Mouse (Mus musculus) hindbrain, embryonic 13.5 days (tissue): Measurements from ENCODE around the gene Map4. TPM values are rescaled to one million over a fixed set of nuclear protein-coding genes. Genes with fewer than 3 reads are reported as not detected.

ENCODE experiments used
- ATAC-seq: fragments of 200-750 bp; cut with Nextera tagmentation; 2 replicates; pipeline ENCODE4 v1.8.0; 2017; ENCODE audit warnings: moderate TSS enrichment; ENCODE audit not compliant: low FRiP score
- H3K27ac ChIP-seq: fragments of 300-500 bp; sonication (generic); 2 replicates; pipeline ENCODE4 v1.5.1; 2015; ENCODE audit warnings: inconsistent platforms, mild to moderate bottlenecking, moderate library complexity
- H3K27me3 ChIP-seq: fragments of 300-500 bp; sonication (generic); 2 replicates; pipeline ENCODE4 v1.6.1; 2015; ENCODE audit warnings: mild to moderate bottlenecking, inconsistent platforms
- H3K36me3 ChIP-seq: fragments of 300-500 bp; sonication (generic); 2 replicates; pipeline ENCODE4 v1.6.1; 2015; ENCODE audit warnings: mild to moderate bottlenecking, inconsistent platforms
- H3K4me1 ChIP-seq: fragments of 300-500 bp; sonication (generic); replicated peaks from 2 replicates; pipeline ENCODE4 v1.6.1; 2015; ENCODE audit warnings: inconsistent platforms
- H3K4me2 ChIP-seq: fragments of 300-500 bp; sonication (generic); 2 replicates; pipeline ENCODE4 v1.6.1; 2015; ENCODE audit warnings: inconsistent platforms, mild to moderate bottlenecking, moderate library complexity
- H3K4me3 ChIP-seq: fragments of 300-500 bp; sonication (generic); 2 replicates; pipeline ENCODE4 v1.5.1; 2015; ENCODE audit warnings: mild to moderate bottlenecking, inconsistent platforms
- H3K9ac ChIP-seq: fragments of 300-500 bp; sonication (generic); 2 replicates; pipeline ENCODE4 v1.6.1; 2015; ENCODE audit warnings: mild to moderate bottlenecking, inconsistent platforms
- H3K9me3 ChIP-seq: fragments of 300-500 bp; sonication (generic); 2 replicates; pipeline ENCODE4 v1.6.1; 2016; ENCODE audit warnings: inconsistent platforms
- WGBS: fragments of 180-500 bp; shearing (Covaris S2); methylation state at CpG from one replicate; pipeline ENCODE4 v1.1.7; 2015; 5-methylcytosine and 5-hydroxymethylcytosine counted together
- polyA plus RNA-seq: library from polyadenylated mRNA; unstranded; fragments of >200 nt; fragmentation: Nextera tagmentation; extraction: Ambion mirVana; gene quantifications from 2 replicates; pipeline ENCODE4 v1.2.1, GENCODE M21; 2015

Map4 gene
- 156 and 166 TPM in 2 replicates for polyA plus RNA-seq

DNA sequence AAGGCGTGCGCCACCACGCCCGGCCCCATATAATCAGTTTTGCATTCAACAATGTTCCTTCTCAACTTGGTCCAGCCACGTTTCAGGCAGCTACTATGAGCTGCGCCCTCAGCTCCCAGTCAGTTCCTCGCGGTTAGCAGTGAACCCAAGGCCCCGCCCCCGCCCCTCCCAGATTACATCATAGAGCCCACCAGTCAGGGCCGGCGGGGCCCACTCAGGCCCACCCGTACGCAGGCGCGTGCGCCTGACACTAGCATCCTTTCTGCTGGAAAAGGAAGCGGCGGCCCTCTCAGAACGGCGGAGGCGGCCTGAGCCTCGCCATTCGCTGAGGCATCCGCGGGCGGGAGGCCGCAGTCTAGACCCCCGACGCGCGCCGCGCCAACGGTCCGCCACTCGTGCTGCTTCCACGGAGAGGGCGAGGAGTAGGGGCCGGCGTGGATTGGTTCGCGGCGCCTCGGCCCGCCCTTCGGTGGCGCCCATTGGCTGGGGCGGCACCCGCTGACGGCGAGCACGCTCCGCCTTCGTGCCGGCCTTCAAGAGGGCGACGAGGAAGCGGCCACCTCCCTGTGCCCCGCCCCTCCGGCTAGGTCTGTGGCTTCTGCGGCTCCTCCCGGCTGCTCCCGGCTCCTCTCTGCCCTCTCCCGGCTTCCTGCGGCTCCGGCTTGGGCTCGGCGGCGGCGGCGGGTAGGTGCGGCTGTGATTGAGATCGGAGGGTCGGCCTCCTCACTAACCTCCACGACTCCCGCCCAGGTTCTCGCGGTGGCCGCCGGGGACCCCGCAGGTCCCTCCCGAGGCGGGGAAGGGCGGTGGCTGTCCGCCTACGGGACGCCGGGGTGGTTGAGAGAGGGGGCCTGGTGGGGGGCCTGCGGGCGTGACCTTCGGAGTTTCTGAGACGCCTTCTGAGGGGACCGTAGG is at the start of gene Map4:
TSS of gene Map4 (plus strand) at position 204 of the 915 bp plus-strand sequence.
- peak; percentile 99 for ATAC-seq

GRCm38 (mm10) chr9:109886259-109886658 is 45.0 kb upstream of the Map4 start:
- ATAC-seq: no peak
- H3K4me3 ChIP-seq: no peak overlapping the region
- H3K9me3 ChIP-seq: no peaks in the 10 kb centered on the region
- H3K27ac ChIP-seq: no peak overlapping the region
- 88% methylated on average over 4 of the region's 4 CpGs for WGBS
- H3K4me1 ChIP-seq: no peaks in the 10 kb centered on the region
- H3K36me3 ChIP-seq: peaks cover 97% of the 10 kb centered on the region
- H3K27me3 ChIP-seq: no peaks in the 10 kb centered on the region
- no peak overlapping the region for H3K9ac ChIP-seq
- no peak overlapping the region for H3K4me2 ChIP-seq

More for the DNA sequence above, at the start of gene Map4:
- H3K27ac ChIP-seq: peak within 1 kb of the TSS; percentile 94
- H3K4me2 ChIP-seq: peak within 1 kb of the TSS; percentile 84
- no peaks in the 10 kb centered on the region for H3K36me3 ChIP-seq
- H3K9me3 ChIP-seq: no peaks in the 10 kb centered on the region
- peak within 1 kb of the TSS; percentile 85 for H3K4me3 ChIP-seq
- H3K4me1 ChIP-seq: peaks cover 16% of the 10 kb centered on the region
- under 1% methylated on average over 83 of the region's 94 CpGs for WGBS
- H3K27me3 ChIP-seq: no peaks in the 10 kb centered on the region
- H3K9ac ChIP-seq: peak within 1 kb of the TSS; percentile 93

DNA sequence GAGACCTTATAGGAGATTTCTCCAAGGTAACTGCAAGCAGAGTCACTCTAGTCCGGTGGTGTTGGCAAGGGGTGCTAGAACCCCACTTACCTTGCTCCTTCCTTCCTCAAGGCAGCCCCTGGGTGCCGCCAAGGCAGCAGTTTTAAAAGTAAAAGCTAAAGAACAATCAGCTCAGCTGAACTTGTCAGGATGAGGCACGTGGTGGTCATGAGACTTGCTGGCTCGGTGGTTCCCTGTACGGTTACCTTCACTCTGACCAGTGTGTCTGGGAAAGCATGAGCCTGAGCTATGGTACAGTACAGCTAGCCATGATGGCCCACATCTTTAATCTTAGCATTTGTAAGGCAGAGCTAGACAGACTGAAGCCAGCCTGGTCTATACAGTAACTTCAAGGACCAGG is 43.9 kb upstream of the Map4 start:
- Histone ChIP-seq H3K9ac (no peak overlapping the region), H3K36me3 (peaks cover 97% of the 10 kb centered on the region), H3K9me3 (no peaks in the 10 kb centered on the region), H3K27ac (no peak overlapping the region), H3K4me2 (no peak overlapping the region), H3K4me3 (no peak overlapping the region), H3K27me3 (no peaks in the 10 kb centered on the region), H3K4me1 (no peaks in the 10 kb centered on the region)
- no peak for ATAC-seq
- 94% methylated on average over 5 of the region's 5 CpGs for WGBS

DNA sequence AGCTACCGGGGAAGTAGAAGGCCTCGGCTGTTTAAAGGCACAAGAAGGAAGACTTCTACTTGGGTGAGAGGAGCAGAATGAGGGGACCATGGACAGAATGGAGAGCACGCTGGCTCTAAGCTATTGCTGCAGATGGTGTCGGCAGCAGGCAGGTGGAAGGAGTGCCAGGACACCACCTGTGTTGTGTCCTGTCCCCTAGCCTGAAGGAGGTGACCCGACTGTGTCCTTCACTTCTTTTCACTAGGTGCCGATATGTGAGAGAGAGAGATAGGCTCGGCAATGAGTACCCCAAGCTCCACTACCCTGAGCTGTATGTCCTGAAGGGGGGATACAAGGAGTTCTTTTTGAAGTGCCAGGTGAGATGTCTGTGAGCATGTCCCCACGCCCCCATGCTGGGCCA is 39.8 kb upstream of the Map4 start:
- 93% methylated on average over 8 of the region's 8 CpGs for WGBS
- H3K27me3 ChIP-seq: no peaks in the 10 kb centered on the region
- H3K4me2 ChIP-seq: no peak overlapping the region
- no peaks in the 10 kb centered on the region for H3K9me3 ChIP-seq
- no peak overlapping the region for H3K9ac ChIP-seq
- H3K4me3 ChIP-seq: no peak overlapping the region
- peaks cover 5% of the 10 kb centered on the region for H3K4me1 ChIP-seq
- H3K27ac ChIP-seq: no peak overlapping the region
- H3K36me3 ChIP-seq: peaks cover 69% of the 10 kb centered on the region
- no peak for ATAC-seq

GRCm38 (mm10) chr9:109892651-109893250 is 38.5 kb upstream of the Map4 start:
- Histone ChIP-seq H3K4me2 (no peak overlapping the region), H3K4me3 (no peak overlapping the region), H3K36me3 (peaks cover 60% of the 10 kb centered on the region), H3K4me1 (peaks cover 5% of the 10 kb centered on the region), H3K27ac (no peak overlapping the region), H3K27me3 (no peaks in the 10 kb centered on the region), H3K9me3 (no peaks in the 10 kb centered on the region), H3K9ac (no peak overlapping the region)
- ATAC-seq: no peak
- WGBS: 72% methylated on average over 5 of the region's 5 CpGs

GRCm38 (mm10) chr9:109894413-109895090 is 36.7 kb upstream of the Map4 start:
- Histone ChIP-seq H3K9me3 (no peaks in the 10 kb centered on the region), H3K4me2 (no peak overlapping the region), H3K4me1 (peaks cover 5% of the 10 kb centered on the region), H3K27me3 (no peaks in the 10 kb centered on the region), H3K36me3 (peaks cover 42% of the 10 kb centered on the region), H3K4me3 (no peak overlapping the region), H3K9ac (peak overlapping the region; percentile 65), H3K27ac (peak overlapping the region; percentile 83)
- ATAC-seq: peak; percentile 81
- 31% methylated on average over 6 of the region's 6 CpGs for WGBS

DNA sequence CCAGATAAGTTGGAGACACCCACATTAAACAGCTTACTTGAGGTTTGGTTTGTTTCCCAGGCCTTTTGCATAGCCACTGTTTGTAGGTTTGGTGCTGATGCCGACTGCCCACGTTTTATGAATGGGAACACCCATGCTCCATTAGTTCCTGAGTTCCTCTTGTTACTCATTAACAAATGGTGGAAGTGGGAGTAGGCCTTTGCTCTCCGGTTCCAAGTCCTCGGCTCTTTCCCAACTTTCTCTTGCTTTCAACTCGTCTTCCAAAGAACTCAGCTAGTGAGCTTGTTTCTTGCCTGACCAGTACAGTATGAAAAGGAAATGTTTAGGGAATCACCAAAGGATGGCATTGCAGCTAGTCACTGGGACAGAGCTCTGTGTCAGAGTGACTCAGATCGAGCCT is 35.7 kb upstream of the Map4 start:
- Histone ChIP-seq H3K4me1 (peaks cover 5% of the 10 kb centered on the region), H3K27me3 (no peaks in the 10 kb centered on the region), H3K36me3 (peaks cover 32% of the 10 kb centered on the region), H3K4me2 (no peak overlapping the region), H3K4me3 (no peak overlapping the region), H3K9ac (no peak overlapping the region), H3K9me3 (no peaks in the 10 kb centered on the region), H3K27ac (no peak overlapping the region)
- no peak for ATAC-seq
- WGBS: 64% methylated on average over 6 of the region's 6 CpGs

- Histone ChIP-seq H3K36me3 (peaks cover 23% of the 10 kb centered on the region), H3K9me3 (no peaks in the 10 kb centered on the region), H3K27ac (no peak overlapping the region), H3K4me1 (peaks cover 5% of the 10 kb centered on the region), H3K9ac (no peak overlapping the region), H3K4me2 (no peak overlapping the region), H3K4me3 (no peak overlapping the region), H3K27me3 (no peaks in the 10 kb centered on the region)
- ATAC-seq: no peak
- WGBS: 89% methylated on average over 8 of the region's 8 CpGs
These were observed 34.8 kb upstream of the Map4 start for GRCm38 (mm10) chr9:109896253-109897150.

GRCm38 (mm10) chr9:109898027-109898426 is 33.2 kb upstream of the Map4 start:
- H3K9ac ChIP-seq: no peak overlapping the region
- no peak for ATAC-seq
- H3K9me3 ChIP-seq: no peaks in the 10 kb centered on the region
- H3K27me3 ChIP-seq: no peaks in the 10 kb centered on the region
- no peak overlapping the region for H3K27ac ChIP-seq
- peaks cover 10% of the 10 kb centered on the region for H3K36me3 ChIP-seq
- 49% methylated on average over 2 of the region's 2 CpGs for WGBS
- peaks cover 5% of the 10 kb centered on the region for H3K4me1 ChIP-seq
- H3K4me3 ChIP-seq: no peak overlapping the region
- H3K4me2 ChIP-seq: no peak overlapping the region

GRCm38 (mm10) chr9:109899361-109899760 is 31.9 kb upstream of the Map4 start:
- no peak overlapping the region for H3K4me2 ChIP-seq
- no peaks in the 10 kb centered on the region for H3K27me3 ChIP-seq
- H3K9ac ChIP-seq: no peak overlapping the region
- peaks cover 3% of the 10 kb centered on the region for H3K4me1 ChIP-seq
- no peak overlapping the region for H3K27ac ChIP-seq
- 70% methylated on average over 9 of the region's 15 CpGs for WGBS
- ATAC-seq: no peak
- 0 out of 2 replicates have a peak, but pooled peaks cover 5% of the 10 kb centered on the region for H3K36me3 ChIP-seq
- no peaks in the 10 kb centered on the region for H3K9me3 ChIP-seq
- H3K4me3 ChIP-seq: no peak overlapping the region

GRCm38 (mm10) chr9:109899774-109900173 is 31.5 kb upstream of the Map4 start:
- 62% methylated on average over 8 of the region's 8 CpGs for WGBS

More at GRCm38 (mm10) chr9:109899774-109900173, 31.5 kb upstream of the Map4 start:
- Histone ChIP-seq H3K4me2 (no peak overlapping the region), H3K4me1 (no peaks in the 10 kb centered on the region), H3K27ac (no peak overlapping the region), H3K9me3 (no peaks in the 10 kb centered on the region), H3K36me3 (0 out of 2 replicates have a peak, but pooled peaks cover 5% of the 10 kb centered on the region), H3K4me3 (no peak overlapping the region), H3K9ac (no peak overlapping the region), H3K27me3 (no peaks in the 10 kb centered on the region)
- ATAC-seq: no peak
